Mouse (Mus musculus) layer of hippocampus, adult 9-10 months (tissue): ENCODE data around the gene Ppfibp1.
"Not testable (repeated sequence)": the region's sequence is repeated elsewhere in the genome, so short reads cannot be mapped to it uniquely, and the experiment has no call there.

ENCODE experiments used
- DNase-seq: peaks from one replicate; pipeline ENCODE4 v3.0.0; 2022; ENCODE audit warnings: low spot score

The Ppfibp1 gene

DNA sequence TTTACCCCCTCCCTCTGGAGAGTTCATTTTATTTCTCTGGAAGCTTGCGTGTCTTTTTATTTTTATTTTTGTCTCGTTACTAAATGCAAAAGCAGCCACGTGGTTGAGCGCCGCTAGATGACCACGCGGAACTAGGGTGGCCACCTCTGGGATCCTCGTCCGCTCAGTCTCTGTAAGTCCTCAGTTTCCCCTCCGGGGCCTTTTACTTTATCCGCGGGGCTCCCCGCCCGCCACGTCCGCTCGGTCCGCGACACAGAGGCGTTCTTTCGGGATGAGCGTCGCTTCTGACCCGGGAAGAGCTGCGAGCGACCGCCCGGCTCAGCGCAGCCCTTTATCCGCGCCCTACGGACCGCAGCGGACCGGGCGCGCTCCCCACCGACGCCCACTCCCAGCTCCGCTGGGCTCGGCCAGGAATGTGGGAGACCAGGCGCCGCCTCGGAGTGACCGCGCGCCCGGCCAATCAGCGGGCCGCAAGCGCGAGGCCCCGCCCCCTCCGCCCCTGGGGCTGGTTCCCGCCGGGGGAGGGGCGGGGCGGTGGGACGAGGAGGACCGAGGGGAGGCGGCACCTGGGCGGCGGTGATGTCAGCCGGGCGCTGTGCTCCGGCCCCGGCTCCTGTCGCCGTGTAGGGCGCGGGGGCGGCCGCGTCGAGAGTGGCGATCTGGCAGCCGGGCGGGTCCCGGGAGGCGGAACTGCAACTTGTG is at the start of gene Ppfibp1:
Gene Ppfibp1, plus strand, starts transcription at position 530 of the 702 bp plus-strand sequence.
- DNase-seq: peak; percentile 62

DNA sequence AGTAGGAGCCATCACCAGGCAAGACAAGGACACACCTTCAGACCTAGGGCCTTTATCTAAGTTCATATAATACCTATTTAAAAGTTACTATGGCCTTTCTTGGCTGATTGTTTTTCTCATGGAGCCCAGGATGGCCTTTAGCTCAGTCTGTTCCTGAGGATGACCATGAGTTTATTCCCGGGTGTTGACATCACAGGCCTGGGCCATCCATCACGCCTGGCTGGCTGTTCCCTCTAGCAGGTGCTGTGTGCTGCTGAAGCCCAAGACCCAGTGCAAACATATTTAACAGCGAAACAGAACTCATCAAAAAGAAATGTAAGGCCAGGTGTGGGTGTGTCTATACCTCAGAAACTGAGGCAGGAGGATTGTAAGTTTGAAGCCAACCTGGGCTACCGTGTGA is 49.4 kb upstream of the Ppfibp1 start:
- DNase-seq: no peak

DNA sequence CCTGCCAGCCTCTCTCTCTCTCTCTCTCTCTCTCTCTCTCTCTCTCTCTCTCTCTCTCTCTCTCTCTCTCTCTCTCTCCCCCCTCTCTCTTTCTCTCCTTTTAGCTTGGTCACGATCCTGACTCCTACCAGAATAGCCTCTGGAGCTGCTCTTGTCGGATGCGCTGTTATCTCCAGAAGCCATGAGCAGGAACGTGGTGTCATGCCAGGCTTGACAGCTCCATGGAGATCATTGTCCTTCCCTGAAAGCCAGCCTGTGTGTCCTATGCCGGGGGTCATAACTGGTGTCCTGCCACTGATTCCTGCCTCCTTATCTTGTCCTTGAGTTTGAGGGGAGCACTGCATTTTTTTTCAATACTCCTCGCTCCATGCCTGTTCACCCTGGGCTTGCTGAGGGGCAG is 43.4 kb upstream of the Ppfibp1 start:
- DNase-seq: no peak

DNA sequence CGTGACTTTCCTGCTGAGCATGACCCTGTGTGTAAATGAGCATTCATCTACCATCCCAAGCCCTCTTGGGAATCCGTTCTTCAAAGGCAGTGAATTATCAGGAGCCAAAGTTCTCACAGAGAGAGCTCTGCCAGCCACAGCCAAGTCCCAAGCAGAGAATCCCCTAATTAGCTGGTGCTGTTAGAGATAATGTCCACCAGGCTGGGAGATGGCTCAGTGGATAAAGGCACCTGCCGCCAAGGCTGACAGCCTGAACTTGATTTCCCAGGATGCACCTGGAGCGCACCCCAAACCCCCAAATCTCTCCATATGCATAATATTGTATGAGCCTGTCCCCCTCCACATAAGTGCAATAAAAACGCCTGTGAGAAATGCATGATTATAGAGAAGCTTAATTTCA is 42.9 kb upstream of the Ppfibp1 start:
- no peak for DNase-seq

DNA sequence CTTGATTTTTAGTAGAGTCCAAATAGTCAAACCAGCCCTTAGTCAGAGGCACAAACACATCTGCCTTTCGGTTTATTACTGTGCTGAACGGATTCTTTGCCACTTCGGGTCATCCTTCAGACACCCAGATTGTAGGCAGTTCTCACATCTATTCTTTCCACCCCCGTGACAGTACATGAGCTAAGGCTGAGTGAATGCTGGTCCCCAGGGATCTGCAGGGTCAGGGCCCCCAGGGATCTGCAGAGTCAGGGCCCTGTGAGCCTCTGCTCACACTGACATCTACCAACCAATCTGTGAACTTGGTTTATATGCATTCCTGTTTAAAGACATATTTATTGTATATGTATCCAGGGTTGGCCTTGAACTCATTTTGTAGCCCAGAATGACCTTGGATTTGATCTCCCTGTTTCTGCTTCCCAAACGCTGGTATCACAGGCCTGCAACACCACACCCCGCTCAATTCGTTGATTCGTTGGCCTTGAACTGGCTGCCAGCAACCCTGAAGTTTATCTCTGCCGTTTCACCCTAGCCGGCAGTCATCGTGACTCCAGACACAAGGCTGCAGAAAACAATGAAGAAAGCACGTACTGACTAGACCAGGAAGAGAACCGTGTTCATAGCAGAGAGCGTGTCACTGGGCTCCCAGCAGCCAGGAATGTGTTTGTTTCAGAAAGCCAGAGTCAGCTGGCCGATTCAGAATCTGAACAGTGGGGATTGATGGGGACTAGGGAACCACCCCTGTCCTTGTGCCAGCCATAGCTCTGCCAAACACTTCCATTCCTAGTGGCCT is 42.1 kb upstream of the Ppfibp1 start:
- no peak for DNase-seq

DNA sequence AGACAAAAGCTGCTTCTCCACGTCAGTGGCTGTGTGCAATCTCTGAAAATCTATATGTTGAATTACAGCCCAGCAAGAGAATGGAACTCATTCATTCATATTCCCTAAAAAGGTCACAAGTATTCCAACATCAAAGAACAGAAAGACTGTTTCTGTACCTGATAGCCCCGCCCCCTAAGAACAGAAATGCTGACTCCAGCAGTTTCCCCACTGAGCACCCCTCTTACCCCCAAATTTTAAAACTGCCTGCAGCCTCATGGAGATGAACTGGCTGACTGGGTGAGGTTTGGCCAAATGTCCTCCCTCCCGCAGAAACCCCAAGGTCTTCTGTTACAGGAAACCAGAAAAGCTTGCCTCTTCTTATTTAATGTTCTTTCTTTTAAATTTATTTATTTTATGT is 40.9 kb upstream of the Ppfibp1 start:
- no peak for DNase-seq

DNA sequence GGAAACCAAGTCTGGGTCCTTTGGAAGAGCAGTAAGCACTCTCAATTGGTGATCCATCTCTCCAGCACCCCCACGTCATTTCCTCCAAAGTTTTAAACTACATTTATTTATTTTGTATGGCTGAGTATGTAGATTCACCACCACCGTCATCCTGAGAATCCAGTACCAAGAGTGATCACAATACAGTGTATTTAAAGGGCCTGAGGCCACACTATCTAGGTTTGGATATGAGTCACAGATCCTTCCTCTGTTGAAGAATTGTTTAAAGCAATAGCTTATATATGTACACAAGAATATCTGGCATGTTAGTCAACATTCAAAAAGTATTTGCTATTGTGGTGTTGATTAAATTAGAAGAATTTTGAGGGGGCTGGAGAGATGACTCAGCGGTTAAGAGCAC is 40.0 kb upstream of the Ppfibp1 start:
- DNase-seq: no peak

DNA sequence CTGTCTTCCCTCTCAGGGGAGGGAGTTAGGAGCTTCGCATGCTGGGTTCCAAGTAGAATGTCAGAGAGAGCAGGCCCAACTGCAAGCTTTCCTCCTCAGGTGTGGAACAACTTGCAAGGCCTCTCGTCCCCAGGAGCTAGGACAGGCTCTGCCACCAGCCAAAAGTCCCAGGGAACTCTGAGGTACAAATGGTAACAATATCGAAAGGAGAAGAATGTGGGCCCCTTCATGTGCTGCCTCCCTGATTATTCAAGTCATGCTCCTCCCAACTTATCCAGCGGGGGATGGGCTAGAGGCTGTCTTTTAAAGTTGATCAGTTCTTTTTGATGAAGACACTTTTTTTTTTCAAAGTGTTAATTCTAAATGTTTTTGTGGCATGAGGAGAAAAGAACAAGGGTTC is 38.2 kb upstream of the Ppfibp1 start, which contains the start of gene Smco2:
Gene Smco2, plus strand, starts transcription at position 55 of the 400 bp plus-strand sequence.
- no peak for DNase-seq

DNA sequence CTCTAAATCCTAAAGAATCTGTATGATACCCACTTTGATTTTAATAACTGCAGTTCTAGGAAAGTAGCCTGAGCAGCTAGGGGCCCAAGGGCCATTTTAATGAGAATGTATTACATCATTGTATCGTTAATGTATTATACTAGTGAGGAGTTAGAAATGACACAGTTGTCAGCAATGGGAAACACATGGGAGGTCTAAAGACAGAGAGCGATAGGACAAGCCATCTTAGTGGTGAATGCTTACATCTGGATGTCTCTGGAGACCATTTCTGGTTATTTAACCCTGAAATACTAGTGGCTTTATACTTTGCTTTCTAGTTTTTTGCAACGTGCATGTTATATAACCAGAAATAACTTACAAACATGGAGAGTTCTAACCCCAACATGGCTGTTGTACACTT is 36.4 kb upstream of the Ppfibp1 start:
- DNase-seq: no peak

DNA sequence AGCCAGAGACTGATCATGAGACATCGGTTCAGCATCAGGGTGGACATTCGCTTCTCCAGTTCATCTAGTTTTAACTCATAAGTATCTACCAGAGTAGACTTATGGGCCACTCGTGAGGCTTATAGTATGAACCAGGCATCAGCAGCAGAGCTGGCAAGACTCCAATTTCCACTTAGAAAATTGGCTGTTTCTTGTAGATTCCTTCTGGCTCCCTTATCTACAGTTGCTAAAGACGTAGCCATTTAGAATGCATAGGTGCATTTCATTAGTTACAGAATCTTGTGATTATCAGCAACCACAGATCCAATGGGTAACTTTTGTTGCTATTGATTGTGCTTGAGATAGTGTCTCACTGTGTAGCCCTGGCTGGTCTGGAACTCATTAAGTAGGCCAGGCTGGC is 35.5 kb upstream of the Ppfibp1 start:
- DNase-seq: no peak

DNA sequence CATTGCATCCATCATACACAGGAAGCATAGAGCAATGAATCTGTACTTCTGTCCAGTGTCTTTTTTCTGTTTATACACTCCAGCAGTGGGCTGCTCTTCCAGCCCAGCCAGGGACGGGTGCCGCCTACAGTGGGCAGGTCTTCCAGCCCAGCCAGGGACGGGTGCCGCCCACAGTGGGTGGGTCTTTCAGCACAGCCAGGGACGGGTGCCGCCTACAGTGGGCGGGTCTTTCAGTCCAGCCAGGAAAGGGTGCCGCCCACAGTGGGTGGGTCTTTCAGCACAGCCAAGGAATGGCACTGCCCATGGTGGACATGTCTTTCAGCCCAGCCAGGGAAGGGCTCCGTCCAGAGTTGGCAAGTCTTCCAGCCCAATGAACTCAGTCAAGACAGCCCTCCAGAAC is 33.1 kb upstream of the Ppfibp1 start:
- no peak for DNase-seq

DNA sequence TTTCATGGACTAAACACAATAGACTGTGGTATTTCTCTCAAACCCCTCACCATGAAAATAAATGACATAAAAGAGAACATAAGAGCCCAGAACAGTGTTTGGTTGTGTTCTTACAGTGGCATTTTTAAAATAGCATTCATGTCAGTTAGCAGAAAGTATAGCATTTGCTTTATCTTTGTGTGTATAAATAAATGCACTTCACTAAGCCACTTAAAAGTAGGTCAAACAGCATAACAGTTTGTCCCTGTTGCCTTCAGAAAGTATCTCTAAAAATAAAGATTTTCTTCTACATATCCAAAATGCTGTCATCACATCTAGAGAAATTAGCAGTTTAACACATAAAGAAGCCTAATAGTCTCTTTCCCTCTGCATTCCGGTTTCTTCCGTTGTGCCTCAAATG is 30.9 kb upstream of the Ppfibp1 start:
- DNase-seq: no peak

DNA sequence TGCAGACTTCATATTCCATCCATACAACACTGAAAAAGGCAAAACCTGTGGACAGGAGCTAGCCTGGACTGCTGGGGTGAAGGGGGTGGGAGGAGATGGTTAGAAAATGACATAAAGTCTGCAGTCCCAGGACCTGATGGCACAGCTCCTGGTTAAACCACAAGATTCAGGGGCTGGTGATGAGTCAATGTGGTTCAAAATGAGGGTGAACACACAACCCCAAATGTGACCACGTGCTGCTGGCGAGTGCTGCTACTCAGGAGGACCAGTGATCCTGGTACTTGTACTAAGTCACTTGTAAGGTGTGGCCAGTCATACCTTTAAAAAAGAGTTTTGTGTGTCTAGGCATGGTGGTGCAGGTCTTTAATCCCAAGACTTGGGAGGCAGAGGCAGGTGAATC is 25.1 kb upstream of the Ppfibp1 start:
- DNase-seq: no peak

DNA sequence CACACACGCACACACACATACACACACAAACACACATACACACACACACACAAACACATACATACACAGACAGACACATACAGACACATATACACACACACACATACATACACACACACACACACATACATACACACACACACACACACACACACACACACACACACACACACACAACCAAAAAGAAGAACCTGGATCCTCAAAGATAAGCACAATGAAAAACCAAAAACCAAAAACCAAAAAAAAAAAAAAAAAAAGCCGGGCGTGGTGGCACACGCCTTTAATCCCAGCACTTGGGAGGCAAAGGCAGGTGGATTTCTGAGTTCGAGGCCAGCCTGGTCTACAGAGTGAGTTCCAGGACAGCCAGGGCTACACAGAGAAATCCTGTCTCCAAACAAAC is 23.9 kb upstream of the Ppfibp1 start:
- not testable (repeated sequence) for DNase-seq

DNA sequence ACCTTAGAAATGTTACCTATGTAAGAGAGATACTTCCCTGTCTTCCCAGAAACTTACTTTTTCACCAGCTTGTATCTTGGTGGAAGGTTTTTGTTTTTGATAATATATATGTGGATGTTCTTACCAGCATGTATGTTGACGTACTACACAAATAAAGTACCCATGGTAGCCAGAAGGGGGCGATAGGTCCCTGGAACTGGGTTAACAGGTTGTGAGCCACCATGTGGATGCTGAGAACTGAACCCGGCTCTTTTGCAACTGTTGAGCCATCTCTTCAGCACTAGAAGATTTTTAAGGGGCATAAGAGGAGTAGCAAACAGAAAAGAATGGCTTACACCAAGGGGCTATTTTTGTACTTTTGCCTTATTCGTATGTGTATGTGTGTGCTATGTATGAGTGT is 22.6 kb upstream of the Ppfibp1 start:
- DNase-seq: no peak

DNA sequence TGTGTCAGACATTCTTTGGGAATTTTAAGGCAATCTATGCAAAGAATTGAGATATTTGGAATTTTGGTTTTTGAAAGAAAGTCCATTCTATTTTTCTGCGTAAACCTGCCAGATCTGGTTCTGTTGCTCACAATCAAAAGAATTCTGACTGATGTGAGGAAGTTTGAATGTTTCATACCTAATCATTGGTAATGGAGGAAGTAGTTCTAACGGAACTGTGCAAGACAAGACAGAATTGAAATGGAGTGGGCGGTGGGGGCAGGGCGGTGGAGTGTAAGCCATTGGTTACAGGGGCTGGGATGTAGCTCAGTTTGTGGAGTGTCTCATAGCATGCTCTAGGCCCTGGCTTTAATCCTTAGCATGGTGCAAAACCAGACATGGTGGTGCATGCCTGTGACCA is 16.3 kb upstream of the Ppfibp1 start:
- no peak for DNase-seq

DNA sequence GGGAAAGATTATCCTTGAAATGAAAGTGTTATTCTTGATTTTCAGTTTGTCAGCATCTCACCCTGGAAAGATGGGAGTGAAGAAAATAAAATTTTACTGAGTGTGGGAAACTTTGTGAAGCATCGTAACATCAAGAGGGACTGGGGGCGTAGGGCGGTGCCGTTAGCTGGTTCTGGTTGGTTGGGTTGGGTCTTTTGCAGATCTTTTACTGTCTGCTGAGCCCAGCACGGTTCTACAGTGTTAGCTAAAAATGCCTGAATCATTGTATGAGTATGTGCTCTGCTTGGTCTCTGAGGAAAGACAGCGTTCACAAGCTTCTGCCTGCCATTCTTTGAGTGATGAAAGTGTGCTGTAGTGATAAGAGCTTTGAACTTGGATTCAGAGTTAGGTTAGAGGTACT is 13.9 kb upstream of the Ppfibp1 start:
- DNase-seq: no peak

DNA sequence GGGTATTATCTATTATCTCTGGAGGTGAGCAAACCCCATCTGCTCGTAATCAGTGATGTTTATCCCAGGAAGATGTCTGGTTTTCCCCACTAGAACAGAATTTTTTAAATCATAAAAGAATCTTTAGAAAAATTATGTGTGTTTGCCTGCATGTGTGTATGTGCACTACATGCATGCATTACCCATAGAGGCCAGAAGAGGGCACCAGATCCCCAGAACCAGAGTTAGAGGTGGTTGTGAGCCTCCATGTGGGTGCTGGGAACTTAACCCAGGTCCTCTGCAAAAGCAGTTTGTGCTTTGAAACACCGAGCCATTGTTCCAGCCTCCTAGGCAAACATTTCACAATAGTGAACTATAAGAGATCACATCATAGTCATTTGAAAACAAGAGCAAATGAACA is 11.5 kb upstream of the Ppfibp1 start:
- no peak for DNase-seq

DNA sequence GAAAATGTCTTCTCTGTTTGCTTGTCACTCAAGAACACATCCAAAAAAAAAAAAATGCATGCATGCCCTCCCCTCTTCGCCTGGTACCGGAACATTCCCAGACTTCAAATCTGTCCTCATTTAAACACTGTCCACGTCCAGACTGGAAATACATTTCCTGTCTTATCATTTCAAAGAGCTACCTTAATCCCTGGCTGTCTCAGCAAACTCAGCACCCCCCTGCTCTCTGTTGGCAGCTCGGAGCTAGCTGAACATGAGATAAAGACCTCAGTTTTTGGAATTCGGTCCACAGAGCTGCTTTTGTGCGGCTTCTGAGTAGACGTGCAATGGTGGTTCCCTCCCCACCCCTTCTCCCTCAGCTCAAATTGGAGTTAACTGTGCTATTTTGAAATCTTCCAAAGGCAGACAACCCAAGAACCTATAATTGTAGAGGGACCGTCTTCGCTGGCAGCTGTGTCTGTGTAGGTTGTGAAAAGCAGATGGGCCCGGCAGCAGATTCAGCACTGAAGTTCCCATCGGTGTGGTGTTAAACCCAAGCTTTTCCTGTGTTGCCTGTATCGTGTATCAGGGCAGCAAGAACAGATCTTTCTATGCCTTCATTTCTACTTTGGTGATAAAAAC is 10.8 kb upstream of the Ppfibp1 start:
- DNase-seq: no peak

DNA sequence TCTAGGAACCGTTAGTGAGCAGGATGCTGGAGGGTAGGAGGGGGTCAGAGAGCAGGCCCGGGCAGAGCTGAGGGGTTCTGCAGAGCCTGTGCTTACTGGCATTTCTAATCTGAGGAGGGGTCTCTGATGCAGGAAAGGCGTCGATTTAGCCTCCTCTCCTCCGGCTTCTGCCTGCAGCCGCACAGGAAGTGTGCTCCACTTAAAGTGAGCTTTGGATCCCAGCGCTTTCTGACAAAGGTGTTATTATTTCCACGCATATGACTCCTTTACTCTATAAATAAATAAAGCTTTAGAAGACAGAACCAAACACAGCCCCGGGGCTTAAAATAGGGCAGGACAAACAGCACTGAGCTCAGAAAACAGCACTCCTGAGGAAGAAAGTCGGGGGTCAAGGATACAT is 9.4 kb upstream of the Ppfibp1 start:
- no peak for DNase-seq

DNA sequence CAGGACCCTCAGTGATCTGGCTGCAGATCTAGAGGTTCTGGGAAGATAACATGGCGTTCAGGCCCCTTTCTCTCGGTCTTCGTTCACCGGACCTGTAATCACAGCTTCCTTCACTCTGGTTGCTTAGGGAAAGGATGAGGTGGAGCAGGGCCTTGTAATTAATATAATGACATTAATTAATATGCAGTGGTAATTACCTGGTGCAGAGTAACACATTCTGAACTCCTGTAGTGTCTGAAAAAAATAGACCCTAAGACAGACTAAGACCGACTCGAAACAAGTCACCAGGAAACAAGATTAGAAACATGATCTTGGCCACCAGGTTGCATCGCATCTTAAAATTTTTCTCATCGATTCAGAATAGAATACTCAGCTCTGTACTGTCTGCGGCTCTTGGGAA is 8.4 kb upstream of the Ppfibp1 start:
- no peak for DNase-seq

DNA sequence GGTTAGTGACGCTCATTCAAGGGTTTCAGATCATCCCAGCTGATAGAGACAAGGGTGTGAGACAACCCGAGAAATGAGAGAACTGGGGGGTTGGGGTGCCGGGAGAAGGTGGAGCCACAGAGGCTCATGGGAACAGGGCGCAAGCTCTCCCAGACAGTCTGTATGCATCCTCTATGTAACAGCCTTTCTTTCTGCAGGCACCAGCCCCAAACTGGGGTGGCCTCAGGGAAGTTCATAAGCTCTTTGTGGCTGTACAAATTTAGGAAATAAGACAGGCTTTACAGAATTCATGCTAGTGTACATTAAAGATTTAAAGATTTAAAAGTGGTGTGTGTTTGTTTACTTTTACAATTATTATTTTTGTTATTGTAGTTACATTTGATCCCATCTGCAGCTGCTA is 8.0 kb upstream of the Ppfibp1 start:
- DNase-seq: no peak
